Mouse (Mus musculus): ENCODE measurements at regions not wholly inside any gene's neighbourhood (a gene's known extent, or its start where the extent isn't known, plus 50 kb on each side); places are given as distances from the start of the nearest gene placed in this dataset.
A peak's percentile ranks its signal among the peaks of the same experiment; 100 is the strongest.

GRCm38 (mm10) chr11:79881812-79882211 lies 80.4 kb downstream of the Utp6 start:
- DNase-seq (ENCODE audit: low spot score), result no peak

DNA sequence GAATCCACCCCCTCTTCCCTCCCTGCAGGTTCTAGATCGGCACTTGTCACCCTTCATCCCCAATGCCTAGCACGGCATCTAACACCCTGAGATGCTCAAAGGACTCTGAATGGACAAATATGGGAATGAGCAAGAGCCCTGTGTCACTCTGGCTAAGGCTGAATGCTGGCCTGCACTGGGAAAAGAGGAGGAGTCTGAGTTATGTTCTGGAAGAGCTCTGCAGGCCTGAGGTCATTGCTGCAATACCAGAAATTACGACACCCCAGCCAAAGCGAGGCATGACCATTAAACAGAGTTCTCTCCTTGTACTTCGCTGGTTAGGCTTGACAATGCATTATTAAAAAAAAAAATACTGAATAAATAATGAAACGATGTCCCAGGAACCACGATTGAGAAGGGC lies 84.1 kb downstream of the Utp6 start:
- DNase-seq (ENCODE audit: low spot score), result no peak

- DNase-seq (ENCODE audit: low spot score), result no peak
These were observed 84.9 kb downstream of the Utp6 start for GRCm38 (mm10) chr11:79877184-79877745.

GRCm38 (mm10) chr11:79871783-79872628 lies 90.2 kb downstream of the Utp6 start:
- DNase-seq (ENCODE audit: low spot score), result no peak

GRCm38 (mm10) chr11:79870189-79870588 lies 92.0 kb downstream of the Utp6 start:
- no peak for DNase-seq (ENCODE audit: low spot score)

GRCm38 (mm10) chr11:79869009-79869408 lies 93.2 kb downstream of the Utp6 start:
- no peak for DNase-seq (ENCODE audit: low spot score)

GRCm38 (mm10) chr11:79864836-79865235 lies 97.4 kb downstream of the Utp6 start:
- no peak for DNase-seq (ENCODE audit: low spot score)

DNA sequence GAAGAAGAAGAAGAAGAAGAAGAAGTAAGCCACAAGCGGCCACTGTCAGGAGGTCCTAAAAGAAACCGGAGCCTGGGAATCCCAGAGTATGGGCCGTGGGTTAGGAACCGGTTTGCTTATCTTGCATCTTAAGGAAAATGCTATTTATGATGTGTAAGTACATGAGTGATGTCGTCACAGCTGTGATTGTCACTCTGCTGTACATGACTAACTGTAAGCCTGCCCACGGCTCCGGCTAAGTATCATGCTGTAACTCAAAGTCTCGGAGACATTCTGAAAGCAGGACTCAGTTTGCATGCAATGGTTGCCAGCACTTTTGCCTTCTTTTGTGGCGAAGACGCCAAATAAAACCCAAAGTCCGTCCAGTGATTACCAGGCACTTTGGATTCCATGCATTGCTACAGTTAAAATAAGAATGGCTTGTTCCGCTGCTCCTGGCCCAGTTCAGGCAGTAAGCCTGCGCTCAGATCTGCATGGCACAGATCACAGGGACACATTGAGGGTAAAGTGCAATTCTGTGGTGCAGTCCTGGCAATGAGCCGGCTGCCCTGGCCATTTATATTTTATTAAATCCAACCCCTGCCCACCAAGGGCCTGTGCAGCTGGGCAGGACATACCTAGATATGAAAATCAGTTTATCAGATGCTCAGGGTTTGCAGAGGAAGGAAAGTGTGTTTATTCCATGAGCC lies 98.6 kb downstream of the Utp6 start:
- DNase-seq (ENCODE audit: low spot score), result no peak

- no peak for DNase-seq (ENCODE audit: low spot score)
These were observed 101.6 kb downstream of the Utp6 start for GRCm38 (mm10) chr11:79860611-79861067.

GRCm38 (mm10) chr11:79856376-79856775 lies 105.8 kb downstream of the Utp6 start:
- no peak for DNase-seq (ENCODE audit: low spot score)

DNA sequence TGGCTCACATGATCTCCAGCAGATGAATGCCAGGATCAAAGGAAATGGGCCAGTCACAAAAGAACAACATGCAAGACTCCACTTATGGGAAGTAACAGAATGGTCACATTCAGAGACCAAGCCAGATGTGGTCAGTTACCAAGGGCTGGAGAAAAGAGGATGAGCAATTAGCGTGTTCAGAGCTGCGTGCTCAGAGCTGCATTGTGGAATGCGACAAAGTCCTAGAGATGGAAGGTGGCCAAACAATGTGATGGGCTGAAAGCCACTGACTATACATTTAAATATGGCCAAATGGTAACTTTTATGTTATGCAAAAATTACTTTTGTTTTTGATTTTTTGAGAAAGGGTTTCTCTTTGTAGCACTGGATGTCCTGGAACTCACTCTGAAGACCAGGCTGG lies 112.6 kb downstream of the Utp6 start:
- no peak for DNase-seq (ENCODE audit: low spot score)

- no peak for DNase-seq (ENCODE audit: low spot score)
These were observed 117.8 kb downstream of the Utp6 start for GRCm38 (mm10) chr11:79844436-79844835.

- DNase-seq (ENCODE audit: low spot score), result peak; percentile 40
These were observed 119.2 kb downstream of the Utp6 start for GRCm38 (mm10) chr11:79843021-79843420.

DNA sequence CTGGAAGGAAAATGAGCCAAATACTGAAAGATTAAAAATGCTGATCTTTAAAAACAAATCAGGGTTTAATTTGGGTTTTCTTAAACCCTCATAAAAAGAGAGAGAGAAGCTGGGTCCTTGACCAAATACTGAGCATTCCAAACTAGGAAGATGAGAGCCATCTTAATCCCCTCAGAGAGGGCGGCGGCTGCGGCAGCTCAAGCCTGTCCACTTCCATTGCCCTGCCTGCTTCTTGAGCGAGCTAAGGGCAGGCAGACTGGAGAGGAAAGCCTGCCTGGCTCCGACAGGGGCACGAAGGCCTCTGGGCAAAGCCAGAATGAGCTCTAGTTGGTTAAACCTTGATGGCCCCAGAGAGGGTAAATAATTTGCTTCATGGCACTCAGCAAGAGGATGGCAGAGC lies 122.2 kb downstream of the Utp6 start:
- no peak for DNase-seq (ENCODE audit: low spot score)

GRCm38 (mm10) chr11:79838051-79838450 lies 124.1 kb downstream of the Utp6 start:
- DNase-seq (ENCODE audit: low spot score), result no peak

DNA sequence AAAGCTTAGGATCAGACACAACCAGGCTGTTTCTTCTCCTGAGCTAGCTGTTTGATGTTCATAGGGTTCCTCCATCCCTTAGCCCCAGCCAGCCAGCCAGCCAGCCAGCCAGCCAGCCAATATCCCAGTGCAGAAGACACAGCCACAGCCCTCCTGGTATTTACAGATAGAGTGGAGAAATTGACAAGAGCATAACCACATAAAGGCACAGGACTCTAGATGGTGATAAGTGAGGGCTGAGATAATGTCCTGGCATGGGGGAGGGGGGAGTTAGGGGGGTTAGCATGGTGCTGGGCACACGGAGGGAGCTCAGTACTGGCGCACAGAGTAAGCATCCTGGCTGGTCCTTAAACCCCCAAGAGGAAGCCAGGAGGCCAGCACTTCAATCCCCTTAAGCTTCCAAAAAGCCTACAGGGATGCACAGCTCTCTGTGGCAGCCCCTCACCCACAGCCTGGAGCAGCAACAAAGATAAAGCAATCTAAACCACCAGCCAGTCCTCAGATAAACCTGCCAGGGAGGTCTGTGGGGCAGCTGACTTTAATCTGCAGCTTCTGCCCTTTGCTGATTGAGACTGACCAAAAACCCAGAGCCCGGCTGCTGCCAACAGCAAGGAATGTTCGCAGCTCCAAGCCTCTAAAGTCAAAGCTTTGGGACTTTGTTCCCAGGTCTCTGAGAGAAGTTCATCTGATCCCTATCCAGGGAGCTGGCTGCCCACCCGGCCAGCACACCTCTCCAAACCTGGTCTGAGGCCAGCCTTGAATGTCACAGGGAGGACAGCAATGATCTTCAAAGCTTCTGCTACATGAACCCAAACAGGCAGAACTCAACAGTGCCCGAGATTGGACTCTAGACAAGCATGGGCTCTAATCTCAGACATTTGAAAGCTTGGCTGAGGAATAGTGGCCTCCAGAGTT lies 124.9 kb downstream of the Utp6 start:
- DNase-seq (ENCODE audit: low spot score), result peak; percentile 20

- DNase-seq (ENCODE audit: low spot score), result no peak
These were observed 126.3 kb downstream of the Utp6 start for GRCm38 (mm10) chr11:79835873-79836272.

DNA sequence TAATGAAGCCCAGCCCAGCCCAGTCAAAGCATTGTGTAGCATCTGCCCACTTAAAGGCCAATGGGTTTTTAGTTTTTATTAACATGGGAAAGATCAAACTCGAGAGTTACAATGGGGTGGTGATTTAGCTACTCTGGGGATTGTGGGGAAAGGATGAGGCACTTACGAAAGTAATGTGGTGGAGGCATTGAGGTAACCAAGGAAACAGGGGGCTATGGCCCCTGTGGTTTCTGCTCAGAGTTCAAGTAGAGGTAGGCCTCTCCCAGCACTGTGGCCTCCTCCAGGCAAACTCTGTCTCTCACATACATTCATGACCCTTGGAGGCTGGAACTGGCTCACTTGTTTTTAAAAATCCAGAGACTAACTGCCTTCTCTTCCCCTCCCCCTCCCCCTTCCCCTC lies 128.4 kb downstream of the Utp6 start:
- no peak for DNase-seq (ENCODE audit: low spot score)

- no peak for DNase-seq (ENCODE audit: low spot score)
These were observed 130.4 kb downstream of the Utp6 start for GRCm38 (mm10) chr11:79831591-79832320.

- no peak for DNase-seq (ENCODE audit: low spot score)
These were observed 131.6 kb downstream of the Utp6 start for GRCm38 (mm10) chr11:79830567-79831055.

DNA sequence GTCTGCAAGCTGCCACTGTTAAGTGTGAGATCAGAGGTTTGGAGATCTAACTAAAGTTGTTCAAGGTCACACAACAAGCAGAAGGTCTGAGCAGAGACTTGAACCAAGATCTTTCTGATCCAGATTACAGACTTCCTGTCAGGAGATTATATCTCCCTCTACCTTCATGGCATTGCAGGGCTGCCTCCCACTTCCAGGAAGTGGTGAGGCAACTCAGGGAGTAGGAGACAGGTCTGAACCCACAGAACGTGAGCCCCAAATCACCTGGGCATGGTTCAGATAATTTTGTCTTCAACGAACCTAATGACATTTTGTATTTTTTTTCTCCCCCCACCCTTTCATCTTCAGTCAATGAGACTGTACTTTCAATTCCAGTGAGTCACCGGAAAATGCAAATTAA lies 135.2 kb downstream of the Utp6 start:
- DNase-seq (ENCODE audit: low spot score), result no peak

Measured in ovary, adult 18-20 months (tissue).